Mouse (Mus musculus): Measurements from ENCODE around the gene Mob3a. TPM values are rescaled to one million over a fixed set of nuclear protein-coding genes. Genes with fewer than 3 reads are reported as not detected.

Gene Mob3a
- polyA plus RNA-seq, 1 experiment from 2014 or later: 61.5 TPM

- H3K27me3 ChIP-seq (replicated peaks): no peaks in the 10 kb centered on the region
- H3K4me3 ChIP-seq: no peak overlapping the region
- no peak overlapping the region for H3K4me2 ChIP-seq (replicated peaks)
- ATAC-seq (ENCODE audit: low FRiP score, low read depth): no peak
- WGBS: 89% methylated on average over 5 of the region's 5 CpGs
- H3K9ac ChIP-seq: no peak overlapping the region
- peaks cover 91% of the 10 kb centered on the region for H3K36me3 ChIP-seq
- no peaks in the 10 kb centered on the region for H3K4me1 ChIP-seq
- no peaks in the 10 kb centered on the region for H3K9me3 ChIP-seq
- no peak overlapping the region for H3K27ac ChIP-seq
These were observed 25.8 kb upstream of the Mob3a start for GRCm38 (mm10) chr10:80727369-80728127.

- H3K9ac ChIP-seq: no peak overlapping the region
- H3K4me3 ChIP-seq: no peak overlapping the region
- 84% methylated on average over 1 of the region's 1 CpGs for WGBS
- H3K27me3 ChIP-seq (replicated peaks): no peaks in the 10 kb centered on the region
- no peaks in the 10 kb centered on the region for H3K4me1 ChIP-seq
- H3K4me2 ChIP-seq (replicated peaks): no peak overlapping the region
- no peak overlapping the region for H3K27ac ChIP-seq
- no peaks in the 10 kb centered on the region for H3K9me3 ChIP-seq
- ATAC-seq (ENCODE audit: low FRiP score, low read depth): no peak
- H3K36me3 ChIP-seq: peaks cover 98% of the 10 kb centered on the region
These were observed 15.5 kb upstream of the Mob3a start for GRCm38 (mm10) chr10:80717281-80717680.

GRCm38 (mm10) chr10:80710834-80711233 lies 9.1 kb upstream of the Mob3a start:
- Histone ChIP-seq H3K27ac (no peak overlapping the region), H3K4me3 (no peak overlapping the region), H3K36me3 (peaks cover 99% of the 10 kb centered on the region), H3K9me3 (no peaks in the 10 kb centered on the region), H3K4me2 (replicated peaks) (no peak overlapping the region), H3K9ac (no peak overlapping the region), H3K4me1 (no peaks in the 10 kb centered on the region), H3K27me3 (replicated peaks) (no peaks in the 10 kb centered on the region)
- no peak for ATAC-seq (ENCODE audit: low FRiP score, low read depth)
- 91% methylated on average over 3 of the region's 3 CpGs for WGBS

- Histone ChIP-seq H3K27ac (no peak overlapping the region), H3K9ac (no peak overlapping the region), H3K27me3 (replicated peaks) (no peaks in the 10 kb centered on the region), H3K4me3 (no peak overlapping the region), H3K4me1 (peaks cover 23% of the 10 kb centered on the region), H3K9me3 (no peaks in the 10 kb centered on the region), H3K4me2 (replicated peaks) (no peak overlapping the region), H3K36me3 (peaks cover 50% of the 10 kb centered on the region)
- 88% methylated on average over 3 of the region's 3 CpGs for WGBS
- no peak for ATAC-seq (ENCODE audit: low FRiP score, low read depth)
These were observed 3.7 kb upstream of the Mob3a start for GRCm38 (mm10) chr10:80705479-80705878.

- 0 out of 2 replicates have a peak overlapping the region, but pooled peaks have one; percentile 26 for H3K9ac ChIP-seq
- peaks cover 46% of the 10 kb centered on the region for H3K36me3 ChIP-seq
- H3K4me2 ChIP-seq (replicated peaks): no peak overlapping the region
- peaks cover 26% of the 10 kb centered on the region for H3K4me1 ChIP-seq
- no peak for ATAC-seq (ENCODE audit: low FRiP score, low read depth)
- H3K9me3 ChIP-seq: no peaks in the 10 kb centered on the region
- WGBS: 72% methylated on average over 3 of the region's 3 CpGs
- H3K27me3 ChIP-seq (replicated peaks): no peaks in the 10 kb centered on the region
- no peak overlapping the region for H3K27ac ChIP-seq
- H3K4me3 ChIP-seq: no peak overlapping the region
These were observed 3.3 kb upstream of the Mob3a start for GRCm38 (mm10) chr10:80705033-80705432.

- Histone ChIP-seq H3K4me3 (no peak overlapping the region), H3K27ac (no peak overlapping the region), H3K4me1 (peaks cover 30% of the 10 kb centered on the region), H3K27me3 (replicated peaks) (no peaks in the 10 kb centered on the region), H3K9ac (no peak overlapping the region), H3K9me3 (no peaks in the 10 kb centered on the region), H3K4me2 (replicated peaks) (0 out of 2 replicates have a peak overlapping the region, but pooled peaks have one; percentile 9), H3K36me3 (peaks cover 40% of the 10 kb centered on the region)
- no peak for ATAC-seq (ENCODE audit: low FRiP score, low read depth)
- 95% methylated on average over 5 of the region's 5 CpGs for WGBS
These were observed 2.6 kb upstream of the Mob3a start for GRCm38 (mm10) chr10:80704418-80704817.

- ATAC-seq (ENCODE audit: low FRiP score, low read depth): no peak
- peak overlapping the region; percentile 54; the same call in 1 of the 2 replicates for H3K9ac ChIP-seq
- 85% methylated on average over 5 of the region's 5 CpGs for WGBS
- H3K27ac ChIP-seq: no peak overlapping the region
- peak overlapping the region; percentile 83 for H3K4me2 ChIP-seq (replicated peaks)
- peaks cover 32% of the 10 kb centered on the region for H3K36me3 ChIP-seq
- H3K9me3 ChIP-seq: no peaks in the 10 kb centered on the region
- peaks cover 30% of the 10 kb centered on the region for H3K4me1 ChIP-seq
- no peaks in the 10 kb centered on the region for H3K27me3 ChIP-seq (replicated peaks)
- peak overlapping the region; percentile 67; the same call in 1 of the 2 replicates for H3K4me3 ChIP-seq
These were observed 1.9 kb upstream of the Mob3a start for GRCm38 (mm10) chr10:80703643-80704042.

- peaks cover 30% of the 10 kb centered on the region for H3K4me1 ChIP-seq
- H3K9me3 ChIP-seq: no peaks in the 10 kb centered on the region
- peak overlapping the region; percentile 54 for H3K9ac ChIP-seq
- 2% methylated on average over 47 of the region's 47 CpGs for WGBS
- ATAC-seq (ENCODE audit: low FRiP score, low read depth): peak; percentile 88
- peaks cover 23% of the 10 kb centered on the region for H3K36me3 ChIP-seq
- H3K4me2 ChIP-seq (replicated peaks): peak overlapping the region; percentile 83
- peak overlapping the region; percentile 47 for H3K27ac ChIP-seq
- H3K27me3 ChIP-seq (replicated peaks): no peaks in the 10 kb centered on the region
- peak overlapping the region; percentile 67 for H3K4me3 ChIP-seq
These were observed 986 bp upstream of the Mob3a start for GRCm38 (mm10) chr10:80702536-80703390.

- ATAC-seq (ENCODE audit: low FRiP score, low read depth): no peak
- 50% methylated on average over 4 of the region's 4 CpGs for WGBS
- Histone ChIP-seq H3K36me3 (peaks cover 6% of the 10 kb centered on the region), H3K4me1 (peaks cover 30% of the 10 kb centered on the region), H3K27ac (no peak overlapping the region), H3K4me2 (replicated peaks) (peak overlapping the region; percentile 83), H3K9me3 (no peaks in the 10 kb centered on the region), H3K9ac (peak overlapping the region; percentile 42; the same call in 1 of the 2 replicates), H3K27me3 (replicated peaks) (no peaks in the 10 kb centered on the region), H3K4me3 (peak overlapping the region; percentile 67)
These were observed 1.0 kb downstream of the Mob3a start for GRCm38 (mm10) chr10:80700732-80701131.

- Histone ChIP-seq H3K4me1 (peaks cover 30% of the 10 kb centered on the region), H3K9me3 (no peaks in the 10 kb centered on the region), H3K4me2 (replicated peaks) (peak overlapping the region; percentile 83), H3K36me3 (0 out of 2 replicates have a peak, but pooled peaks cover 3% of the 10 kb centered on the region), H3K27ac (no peak overlapping the region), H3K9ac (no peak overlapping the region), H3K4me3 (no peak overlapping the region), H3K27me3 (replicated peaks) (no peaks in the 10 kb centered on the region)
- WGBS: 86% methylated on average over 7 of the region's 7 CpGs
- no peak for ATAC-seq (ENCODE audit: low FRiP score, low read depth)
These were observed 1.7 kb downstream of the Mob3a start for GRCm38 (mm10) chr10:80700038-80700504.

GRCm38 (mm10) chr10:80698605-80699004 lies 3.2 kb downstream of the Mob3a start:
- Histone ChIP-seq H3K4me2 (replicated peaks) (no peak overlapping the region), H3K4me3 (no peak overlapping the region), H3K4me1 (peaks cover 28% of the 10 kb centered on the region), H3K9me3 (no peaks in the 10 kb centered on the region), H3K27me3 (replicated peaks) (no peaks in the 10 kb centered on the region), H3K9ac (no peak overlapping the region), H3K36me3 (peaks cover 14% of the 10 kb centered on the region; the same call in 1 of the 2 replicates), H3K27ac (no peak overlapping the region)
- 89% methylated on average over 9 of the region's 9 CpGs for WGBS
- ATAC-seq (ENCODE audit: low FRiP score, low read depth): no peak

GRCm38 (mm10) chr10:80697812-80698211 lies 4.0 kb downstream of the Mob3a start:
- Histone ChIP-seq H3K4me3 (no peak overlapping the region), H3K4me2 (replicated peaks) (no peak overlapping the region), H3K36me3 (peaks cover 14% of the 10 kb centered on the region; the same call in 1 of the 2 replicates), H3K27ac (no peak overlapping the region), H3K9ac (no peak overlapping the region), H3K27me3 (replicated peaks) (no peaks in the 10 kb centered on the region), H3K4me1 (peaks cover 20% of the 10 kb centered on the region), H3K9me3 (no peaks in the 10 kb centered on the region)
- ATAC-seq (ENCODE audit: low FRiP score, low read depth): no peak
- WGBS: 87% methylated on average over 9 of the region's 9 CpGs
